Mouse (Mus musculus) sigmoid colon, adult 10 weeks (tissue): ENCODE measurements around the gene Bcor. TPM values are rescaled to one million over a fixed set of nuclear protein-coding genes. Genes with fewer than 3 reads are reported as not detected.

Experiments used
- polyA plus RNA-seq: library from polyadenylated mRNA; stranded (reverse); fragments of 350-450 nt; fragmentation: Illumina TruSeq; extraction: RNeasy Lipid Tissue Mini Kit (QIAGEN cat#74804); gene quantifications from one replicate; pipeline ENCODE4 v1.2.3, GENCODE M21; 2014; ENCODE audit warnings: low read depth, low replicate concordance

Gene Bcor
- 10.0 TPM for polyA plus RNA-seq

GRCm38 (mm10) chrX:12159981-12160656, at the start of gene Bcor:
Gene Bcor (minus strand): TSS chrX:12160355.

